Mouse (Mus musculus) forebrain, postnatal 0 days (tissue): Measurements from ENCODE around the gene Disp3. TPM values are rescaled to one million over a fixed set of nuclear protein-coding genes. Genes with fewer than 3 reads are reported as not detected.

ENCODE experiments used
- ATAC-seq: fragments of 200-750 bp; cut with Nextera tagmentation; 2 replicates; pipeline ENCODE4 v1.8.0; 2017; ENCODE audit warnings: mild to moderate bottlenecking, moderate library complexity
- DNase-seq: peaks from one replicate; pipeline ENCODE4 v3.0.0-alpha.2; 2015
- H3K27ac ChIP-seq: fragments of 300-500 bp; sonication (generic); 2 replicates; pipeline ENCODE4 v1.5.1; 2014; ENCODE audit warnings: low read depth, mild to moderate bottlenecking, antibody characterized with exemption, low read length, moderate library complexity, mixed read lengths
- H3K27me3 ChIP-seq: fragments of 300-500 bp; sonication (generic); 2 replicates; pipeline ENCODE4 v1.6.1; 2014; ENCODE audit warnings: mild to moderate bottlenecking, low read length, mixed read lengths; ENCODE audit not compliant: insufficient read depth
- H3K36me3 ChIP-seq: fragments of 300-500 bp; sonication (generic); 2 replicates; pipeline ENCODE4 v1.6.1; 2014; ENCODE audit warnings: mild to moderate bottlenecking, moderate library complexity; ENCODE audit not compliant: insufficient read depth
- H3K4me1 ChIP-seq: fragments of 300-500 bp; sonication (generic); 2 replicates; pipeline ENCODE4 v1.6.1; 2014; ENCODE audit warnings: antibody characterized with exemption; ENCODE audit not compliant: insufficient read depth
- H3K4me2 ChIP-seq: fragments of 300-500 bp; sonication (generic); 2 replicates; pipeline ENCODE4 v1.6.1; 2014; ENCODE audit warnings: low read depth, mild to moderate bottlenecking, moderate library complexity
- H3K4me3 ChIP-seq: fragments of 300-500 bp; sonication (generic); 2 replicates; pipeline ENCODE4 v1.5.1; 2014; ENCODE audit warnings: low read depth, low read length, mixed read lengths
- H3K9ac ChIP-seq: fragments of 300-500 bp; sonication (generic); 2 replicates; pipeline ENCODE4 v1.6.1; 2014; ENCODE audit warnings: mild to moderate bottlenecking
- H3K9me3 ChIP-seq: fragments of 300-500 bp; sonication (generic); 2 replicates; pipeline ENCODE4 v1.6.1; 2016; ENCODE audit warnings: low read length
- CTCF ChIP-seq: sonication (generic); IDR thresholded peaks from 2 replicates; pipeline ENCODE4 v1.5.1; 2016; ENCODE audit warnings: antibody characterized with exemption, control low read depth, low read depth
- WGBS: fragments of 180-500 bp; shearing (Covaris S2); extraction: QIAGEN DNeasy Blood & Tissue Kit; methylation state at CpG from one replicate; pipeline ENCODE4 v1.1.7; 2014; 5-methylcytosine and 5-hydroxymethylcytosine counted together
- polyA plus RNA-seq: library from polyadenylated mRNA; unstranded; fragments of >200 nt; fragmentation: Nextera tagmentation; extraction: Ambion mirVana; gene quantifications from 2 replicates; pipeline ENCODE4 v1.2.1, GENCODE M21; 2015
- total RNA-seq: library from RNA; depleted of rRNA; stranded (reverse); fragments of >200 nt; gene quantifications from 2 replicates; pipeline ENCODE4 v1.2.3, GENCODE M21; 2014

The Disp3 gene
- total and polyA plus RNA-seq, 2 experiments from 2014 or later, result 6.1 to 17.3 TPM

GRCm38 (mm10) chr4:148239474-148240130, 48.2 kb downstream of the Disp3 start:
- peak; percentile 71 for ATAC-seq

GRCm38 (mm10) chr4:148238919-148239318, 48.8 kb downstream of the Disp3 start:
- no peak overlapping the region for H3K9ac ChIP-seq

More at GRCm38 (mm10) chr4:148239474-148240130, 48.2 kb downstream of the Disp3 start:
- DNase-seq, result peak; percentile 74
- Histone ChIP-seq H3K4me2 (no peak overlapping the region), H3K27ac (peak overlapping the region; percentile 21; the same call in 1 of the 2 replicates), H3K27me3 (no peaks in the 10 kb centered on the region), H3K9me3 (no peaks in the 10 kb centered on the region), H3K36me3 (peaks cover 26% of the 10 kb centered on the region), H3K4me1 (no peaks in the 10 kb centered on the region), H3K4me3 (no peak overlapping the region), H3K9ac (no peak overlapping the region)
- TF ChIP-seq CTCF, result no peak
- 66% methylated on average over 10 of the region's 10 CpGs for WGBS

DNA sequence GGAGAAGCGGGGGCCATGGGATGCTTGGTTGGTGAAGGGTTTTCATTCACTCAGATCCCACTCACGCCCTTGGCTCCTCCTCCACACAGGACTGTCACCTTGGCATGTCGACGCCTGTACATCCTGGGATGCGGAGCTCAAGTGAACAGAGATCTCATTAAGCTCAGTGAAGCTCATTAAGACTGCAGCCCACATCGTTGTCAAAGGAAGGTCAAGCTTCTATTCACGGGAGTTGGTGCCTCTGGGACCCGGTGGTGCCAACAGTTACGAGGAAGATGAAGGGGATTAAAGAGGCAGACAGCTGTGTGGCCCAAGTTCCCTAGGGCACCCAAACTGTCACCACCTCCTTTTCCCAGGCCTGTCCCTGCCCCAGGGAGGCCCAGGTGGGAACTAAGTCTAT, 49.5 kb downstream of the Disp3 start:
- WGBS, result 18% methylated on average over 9 of the region's 9 CpGs
- no peak for TF ChIP-seq CTCF
- Histone ChIP-seq H3K4me1 (no peaks in the 10 kb centered on the region), H3K4me3 (no peak overlapping the region), H3K36me3 (peaks cover 15% of the 10 kb centered on the region), H3K9me3 (no peaks in the 10 kb centered on the region), H3K27ac (no peak overlapping the region), H3K27me3 (no peaks in the 10 kb centered on the region), H3K4me2 (no peak overlapping the region), H3K9ac (no peak overlapping the region)
- DNase-seq (no peak), ATAC-seq (no peak)

More at GRCm38 (mm10) chr4:148238919-148239318, 48.8 kb downstream of the Disp3 start:
- no peak for TF ChIP-seq CTCF
- Histone ChIP-seq H3K4me1 (no peaks in the 10 kb centered on the region), H3K9me3 (no peaks in the 10 kb centered on the region), H3K4me2 (no peak overlapping the region), H3K27me3 (no peaks in the 10 kb centered on the region), H3K4me3 (no peak overlapping the region), H3K27ac (no peak overlapping the region), H3K36me3 (peaks cover 20% of the 10 kb centered on the region)
- 45% methylated on average over 6 of the region's 6 CpGs for WGBS
- ATAC-seq (no peak), DNase-seq (no peak)

DNA sequence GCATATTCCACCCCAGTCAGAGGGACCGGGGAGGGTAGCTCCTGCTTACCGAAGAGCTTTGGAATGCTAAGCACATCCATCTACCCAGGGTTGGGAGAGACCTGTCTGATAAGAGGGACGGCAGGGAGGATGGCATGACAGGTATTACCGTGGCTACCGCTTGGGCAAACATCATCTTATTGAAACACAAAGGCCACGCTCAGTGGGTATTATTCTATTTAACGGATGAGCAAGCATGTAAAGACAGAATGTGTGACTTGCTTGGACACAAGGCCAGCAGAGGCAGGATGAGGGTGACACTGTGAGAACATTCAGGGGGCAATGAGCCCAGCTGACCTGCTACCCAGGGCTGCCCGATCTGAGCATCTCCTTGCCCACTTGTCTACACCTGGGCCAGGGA, 51.1 kb downstream of the Disp3 start:
- 56% methylated on average over 8 of the region's 8 CpGs for WGBS
- Histone ChIP-seq H3K4me1 (no peaks in the 10 kb centered on the region), H3K9me3 (no peaks in the 10 kb centered on the region), H3K36me3 (peaks cover 8% of the 10 kb centered on the region; the same call in 1 of the 2 replicates), H3K27me3 (no peaks in the 10 kb centered on the region), H3K4me3 (no peak overlapping the region), H3K27ac (no peak overlapping the region), H3K4me2 (no peak overlapping the region), H3K9ac (no peak overlapping the region)
- DNase-seq, result no peak
- ATAC-seq, result no peak
- no peak for TF ChIP-seq CTCF

GRCm38 (mm10) chr4:148233061-148233460, 54.7 kb downstream of the Disp3 start:
- WGBS, result 73% methylated on average over 9 of the region's 9 CpGs
- no peak for ATAC-seq
- Histone ChIP-seq H3K27ac (no peak overlapping the region), H3K9ac (no peak overlapping the region), H3K4me1 (no peaks in the 10 kb centered on the region), H3K4me2 (no peak overlapping the region), H3K36me3 (no peaks in the 10 kb centered on the region), H3K9me3 (no peaks in the 10 kb centered on the region), H3K27me3 (no peaks in the 10 kb centered on the region; the same call in 1 of the 2 replicates), H3K4me3 (no peak overlapping the region)
- no peak for DNase-seq
- no peak for TF ChIP-seq CTCF

GRCm38 (mm10) chr4:148232615-148233014, 55.1 kb downstream of the Disp3 start:
- no peak for DNase-seq
- Histone ChIP-seq H3K4me2 (no peak overlapping the region), H3K36me3 (no peaks in the 10 kb centered on the region), H3K4me1 (no peaks in the 10 kb centered on the region), H3K9ac (no peak overlapping the region), H3K9me3 (no peaks in the 10 kb centered on the region), H3K4me3 (no peak overlapping the region), H3K27me3 (no peaks in the 10 kb centered on the region; the same call in 1 of the 2 replicates), H3K27ac (no peak overlapping the region)
- TF ChIP-seq CTCF, result no peak
- 47% methylated on average over 10 of the region's 10 CpGs for WGBS
- ATAC-seq, result no peak

DNA sequence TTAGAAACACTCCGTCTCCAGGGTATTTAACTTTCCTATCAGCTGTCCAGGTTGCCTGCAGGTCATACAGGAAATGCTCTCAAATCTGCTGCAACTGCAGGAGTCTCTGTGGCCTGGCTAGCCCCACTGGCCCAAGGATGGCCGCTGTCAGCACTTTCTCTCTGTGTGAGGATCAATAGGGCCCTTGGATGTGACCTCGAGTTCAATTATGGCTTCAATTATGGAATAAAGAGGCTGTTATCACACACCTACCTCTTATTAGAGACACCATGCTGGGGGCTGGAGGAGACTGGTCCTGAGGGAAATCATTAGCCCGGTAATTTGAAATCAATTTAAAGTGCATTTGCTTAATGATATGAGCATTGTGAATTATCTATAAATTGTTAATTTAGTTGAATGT, 55.6 kb downstream of the Disp3 start:
- no peak for TF ChIP-seq CTCF
- DNase-seq, result no peak
- 51% methylated on average over 4 of the region's 4 CpGs for WGBS

More for the DNA sequence above, 55.6 kb downstream of the Disp3 start:
- no peak for ATAC-seq
- no peak overlapping the region for H3K4me3 ChIP-seq
- no peaks in the 10 kb centered on the region; the same call in 1 of the 2 replicates for H3K27me3 ChIP-seq
- H3K9me3 ChIP-seq, result no peaks in the 10 kb centered on the region
- H3K4me1 ChIP-seq, result no peaks in the 10 kb centered on the region
- H3K36me3 ChIP-seq, result no peaks in the 10 kb centered on the region
- H3K4me2 ChIP-seq, result no peak overlapping the region
- no peak overlapping the region for H3K27ac ChIP-seq
- no peak overlapping the region for H3K9ac ChIP-seq
